Mouse (Mus musculus): Measurements from ENCODE around the gene Rnaseh2c.

DNA sequence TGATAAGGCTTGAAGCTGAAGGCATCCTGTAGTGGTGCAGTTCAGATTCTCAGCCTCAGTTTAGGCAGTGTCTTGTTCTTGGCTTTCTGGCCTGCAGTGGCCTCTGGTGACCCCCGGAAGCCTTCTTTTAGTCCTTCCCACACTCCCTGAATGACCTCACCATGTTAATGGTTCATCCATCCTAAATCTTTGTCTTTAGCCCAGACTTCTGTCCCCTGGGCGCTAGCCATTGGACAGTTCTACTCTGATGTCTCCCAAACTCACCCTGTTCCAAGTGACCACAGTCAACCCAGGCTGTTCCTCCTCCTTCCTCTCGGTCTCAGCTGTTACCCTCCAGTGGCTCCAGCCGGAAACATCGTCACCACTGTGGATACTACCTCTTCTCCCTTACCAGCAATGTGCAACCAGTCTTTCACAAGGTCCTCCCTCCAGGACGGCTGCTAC, 47.6 kb downstream of the Rnaseh2c start:
- TF ChIP-seq CTCF (IDR thresholded peaks at IDR 0.05; ENCODE audit: low read depth, low read length) (no peak), POLR2A (IDR thresholded peaks at IDR 0.05; ENCODE audit: borderline replicate concordance, low read depth, low read length) (no peak)

All from bone marrow macrophage, adult 2 months (primary cell).